Mouse (Mus musculus): Measurements from ENCODE around the gene Mov10. TPM values are rescaled to one million over a fixed set of nuclear protein-coding genes. Genes with fewer than 3 reads are reported as not detected.
"Not testable (repeated sequence)": the region's sequence is repeated elsewhere in the genome, so short reads cannot be mapped to it uniquely, and the experiment has no call there.

The Mov10 gene
- 43.9 TPM for polyA plus RNA-seq (2021)

DNA sequence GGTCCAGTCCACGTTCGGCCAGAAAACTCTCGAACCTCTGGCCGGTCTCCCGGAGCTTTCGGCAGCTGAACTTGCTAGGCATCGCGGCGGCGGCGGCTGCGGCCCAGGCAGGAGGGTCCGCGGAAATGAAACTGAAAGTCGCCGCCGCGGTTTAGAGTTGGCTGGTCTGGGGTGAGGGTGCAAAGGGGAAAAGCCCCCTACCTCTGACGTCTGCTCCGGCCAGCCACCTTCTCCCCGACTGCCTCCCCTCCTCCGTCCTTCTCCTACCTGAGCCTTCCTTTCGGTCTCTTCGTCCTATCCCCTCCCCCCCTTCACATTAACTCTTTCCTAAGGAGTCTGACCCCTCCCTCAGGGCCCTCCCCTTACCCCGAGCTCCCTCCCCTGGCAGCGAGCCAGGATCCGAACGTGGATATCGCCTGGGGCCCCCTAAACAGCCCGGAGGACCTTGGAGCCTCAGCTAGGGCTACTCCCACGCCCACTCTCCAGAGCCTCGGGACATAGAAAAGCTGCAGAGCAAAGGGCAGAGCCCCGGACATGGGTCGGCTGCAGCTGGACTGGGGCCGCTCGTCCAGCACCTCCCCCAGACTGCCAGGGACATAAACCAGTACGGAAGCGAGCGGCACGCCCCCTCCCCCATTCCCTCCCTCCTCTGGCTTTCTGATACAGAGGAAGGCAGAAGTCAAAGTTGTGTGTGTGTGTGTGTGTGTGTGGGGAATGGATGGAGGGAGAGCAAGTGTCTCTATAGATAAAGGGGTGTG lies at the start of gene Mov10:
TSS of gene Mov10 (minus strand) at position 573 of the 758 bp plus-strand sequence.
- no peaks in the 10 kb centered on the region for H3K27me3 ChIP-seq
- ATAC-seq (peak; percentile 74), DNase-seq (ENCODE audit: low read depth, low spot score) (peak; percentile 46)
- TF ChIP-seq CTCF (IDR thresholded peaks at IDR 0.05) = no peak
- POLR2A ChIA-PET = interaction anchor here (0.7 to 4.0 kb wide), 7 partner anchors 13 to 178 kb away, joined by 3 to 35 read pairs (median 5); partner anchors contain the start of genes Capza1, Fam19a3, Rhoc and St7l
- in situ Hi-C loops (cut with MboI; ENCODE audit: low pct_unique_long_range_greater_than_20kb) = no loop called here
- CTCF ChIA-PET = interaction anchor here (1.0 to 5.4 kb wide), 7 partner anchors 8 to 165 kb away, joined by 3 to 30 read pairs (median 3); partner anchors contain the start of gene Rhoc

DNA sequence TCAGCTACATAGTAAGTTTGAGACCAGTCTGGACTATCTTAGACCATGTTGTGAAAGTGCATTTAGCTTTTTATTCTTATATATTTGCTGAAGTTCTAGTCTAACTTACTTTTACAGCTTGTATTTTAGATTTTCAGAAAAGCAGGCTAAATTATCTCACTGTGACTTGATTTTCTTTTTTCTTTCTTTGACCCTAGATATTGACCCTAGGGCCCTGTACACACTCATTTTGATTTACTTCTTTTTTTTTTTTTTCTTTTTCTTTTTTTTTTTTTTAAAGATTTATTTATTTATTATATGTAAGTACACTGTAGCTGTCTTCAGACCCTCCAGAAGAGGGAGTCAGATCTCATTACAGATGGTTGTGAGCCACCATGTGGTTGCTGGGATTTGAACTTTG lies 48.3 kb upstream of the Mov10 start:
- POLR2A ChIA-PET = interaction anchor here (0.5 to 3.0 kb wide), 3 partner anchors 13 to 186 kb away, joined by 5 to 19 read pairs (median 7); partner anchors contain the start of genes Cttnbp2nl and Rhoc
- DNase-seq (ENCODE audit: low read depth, low spot score); ATAC-seq; H3K27me3 ChIP-seq: not testable (repeated sequence)
- in situ Hi-C loops (cut with MboI; ENCODE audit: low pct_unique_long_range_greater_than_20kb) = loop anchor here (5.0 to 10.0 kb wide), 2 partner anchors 152 to 186 kb away; partner anchors contain the start of gene Cttnbp2nl
- CTCF ChIA-PET = interaction anchor here (0.6 to 3.2 kb wide), 5 partner anchors 10 to 192 kb away, joined by 3 to 15 read pairs (median 4); no protein-coding TSS in a partner anchor

GRCm38 (mm10) chr3:104865341-104865788 lies 47.0 kb upstream of the Mov10 start:
- CTCF ChIA-PET = interaction anchor here (1.9 to 3.2 kb wide), 4 partner anchors 11 to 194 kb away, joined by 4 to 15 read pairs (median 6); no protein-coding TSS in a partner anchor
- ATAC-seq (peak; percentile 13), DNase-seq (ENCODE audit: low read depth, low spot score) (peak; percentile 10)
- no peaks in the 10 kb centered on the region for H3K27me3 ChIP-seq
- TF ChIP-seq CTCF (IDR thresholded peaks at IDR 0.05) = no peak
- POLR2A ChIA-PET = interaction anchor here (1.1 to 3.0 kb wide), 5 partner anchors 11 to 102 kb away, joined by 3 to 19 read pairs (median 4); partner anchors contain the start of gene Rhoc
- in situ Hi-C loops (cut with MboI; ENCODE audit: low pct_unique_long_range_greater_than_20kb) = loop anchor here (5.0 to 10.0 kb wide), 2 partner anchors 151 to 187 kb away; partner anchors contain the start of gene Cttnbp2nl

DNA sequence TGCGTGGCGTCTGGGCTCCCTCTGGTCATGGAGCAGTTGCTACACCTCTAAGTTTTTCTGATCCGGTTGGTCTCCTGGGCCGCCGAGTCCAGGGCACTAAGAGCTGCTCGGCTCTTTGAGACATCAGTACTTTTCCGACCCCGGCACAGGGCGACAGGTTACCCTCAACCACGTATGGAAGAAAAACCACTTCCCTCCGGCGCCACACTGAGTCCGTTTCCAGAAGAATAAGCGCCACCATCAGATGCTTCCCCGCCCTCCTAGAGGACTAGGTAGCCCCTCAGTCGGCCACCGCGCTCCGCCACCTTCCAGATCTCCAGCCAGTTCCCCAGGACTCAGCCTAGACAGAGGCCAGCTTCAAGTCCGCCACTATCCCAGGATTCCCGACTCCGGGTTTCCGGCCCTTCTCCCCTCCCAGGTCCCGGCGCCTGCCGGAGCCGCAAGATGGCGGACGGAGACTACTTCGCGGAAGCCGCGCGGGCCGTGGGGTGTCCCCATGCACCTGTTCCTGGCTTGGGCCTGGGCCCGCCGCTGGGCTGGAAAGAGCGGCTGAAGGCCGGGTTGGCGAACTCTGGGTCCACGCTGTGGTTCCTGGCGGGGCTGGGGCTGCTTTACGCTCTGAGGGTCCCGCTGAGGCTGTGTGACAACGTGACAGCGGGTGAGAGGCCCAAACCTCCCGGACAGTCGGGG lies 46.4 kb upstream of the Mov10 start:
- ATAC-seq (peak; percentile 78), DNase-seq (ENCODE audit: low read depth, low spot score) (peak; percentile 66)
- H3K27me3 ChIP-seq = no peaks in the 10 kb centered on the region
- no peak for TF ChIP-seq CTCF (IDR thresholded peaks at IDR 0.05)
- POLR2A ChIA-PET = interaction anchor here (0.7 to 3.0 kb wide), 11 partner anchors 11 to 194 kb away, joined by 3 to 19 read pairs (median 4); partner anchors contain the start of genes Mov10 and Rhoc
- in situ Hi-C loops (cut with MboI; ENCODE audit: low pct_unique_long_range_greater_than_20kb) = loop anchor here (5.0 to 10.0 kb wide), 3 partner anchors 77 to 188 kb away; partner anchors contain the start of genes Cttnbp2nl and Rhoc
- CTCF ChIA-PET = interaction anchor here (0.7 to 3.2 kb wide), 8 partner anchors 9 to 194 kb away, joined by 3 to 15 read pairs (median 4); no protein-coding TSS in a partner anchor

- POLR2A ChIA-PET = interaction anchor here (0.6 to 3.0 kb wide), 12 partner anchors 10 to 195 kb away, joined by 3 to 19 read pairs (median 4); partner anchors contain the start of genes Mov10 and Rhoc
- H3K27me3 ChIP-seq = no peaks in the 10 kb centered on the region
- in situ Hi-C loops (cut with MboI; ENCODE audit: low pct_unique_long_range_greater_than_20kb) = loop anchor here (5.0 to 10.0 kb wide), 2 partner anchors 77 to 149 kb away; partner anchors contain the start of gene Rhoc
- CTCF ChIA-PET = interaction anchor here (0.7 to 2.0 kb wide), 8 partner anchors 8 to 195 kb away, joined by 3 to 7 read pairs (median 4); partner anchors contain the start of gene Rhoc
- no peak for TF ChIP-seq CTCF (IDR thresholded peaks at IDR 0.05)
- DNase-seq (ENCODE audit: low read depth, low spot score) (peak; percentile 68), ATAC-seq (peak; percentile 95)
Observed at GRCm38 (mm10) chr3:104863786-104864650, 45.7 kb upstream of the Mov10 start, which contains the start of the genes St7l and Capza1. Gene St7l (plus strand): TSS chr3:104864005. Gene Capza1 (minus strand): TSS chr3:104864505.

GRCm38 (mm10) chr3:104858560-104858959 lies 40.2 kb upstream of the Mov10 start:
- ChIA-PET POLR2A (no interaction called here), CTCF (interaction anchor here (1.4 kb wide), 1 partner anchor 16 kb away, joined by 3 read pairs; no protein-coding TSS in a partner anchor)
- no peaks in the 10 kb centered on the region for H3K27me3 ChIP-seq
- DNase-seq (ENCODE audit: low read depth, low spot score) (no peak), ATAC-seq (no peak)
- in situ Hi-C loops (cut with MboI; ENCODE audit: low pct_unique_long_range_greater_than_20kb) = no loop called here
- TF ChIP-seq CTCF (IDR thresholded peaks at IDR 0.05) = no peak

DNA sequence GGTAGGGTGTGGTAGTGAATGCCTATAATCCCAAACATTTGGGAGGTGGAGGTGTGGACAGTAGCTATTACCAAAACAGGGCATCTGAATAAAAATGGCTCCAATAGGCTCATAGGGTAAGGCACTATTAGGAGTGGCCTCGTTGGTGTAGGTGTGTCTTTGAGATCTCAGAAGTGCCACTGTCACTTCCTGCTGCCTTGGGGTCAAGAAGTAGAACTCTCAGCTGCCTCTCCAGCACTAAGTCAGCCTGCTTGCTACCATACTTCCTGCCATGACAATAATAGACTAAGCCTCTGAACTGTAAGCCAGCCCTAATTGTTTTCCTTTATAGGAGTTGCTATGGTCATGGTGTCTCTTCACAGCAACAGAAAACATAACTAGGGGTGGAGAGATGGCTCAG lies 37.7 kb upstream of the Mov10 start:
- TF ChIP-seq CTCF (IDR thresholded peaks at IDR 0.05) = no peak
- no peak for ATAC-seq
- no peaks in the 10 kb centered on the region for H3K27me3 ChIP-seq
- no peak for DNase-seq (ENCODE audit: low read depth, low spot score)
- POLR2A ChIA-PET = interaction anchor here (0.8 to 1.1 kb wide), 3 partner anchors 27 to 58 kb away, joined by 3 read pairs; no protein-coding TSS in a partner anchor
- CTCF ChIA-PET = interaction anchor here (0.9 to 2.5 kb wide), 12 partner anchors 8 to 203 kb away, joined by 3 to 8 read pairs (median 4); partner anchors contain the start of genes Capza1 and St7l
- in situ Hi-C loops (cut with MboI; ENCODE audit: low pct_unique_long_range_greater_than_20kb) = no loop called here

GRCm38 (mm10) chr3:104854866-104855265 lies 36.5 kb upstream of the Mov10 start:
- H3K27me3 ChIP-seq = no peaks in the 10 kb centered on the region
- DNase-seq (ENCODE audit: low read depth, low spot score) = no peak
- ChIA-PET CTCF (interaction anchor here (1.1 to 2.5 kb wide), 8 partner anchors 8 to 204 kb away, joined by 3 to 8 read pairs (median 6); partner anchors contain the start of genes Capza1 and St7l), POLR2A (interaction anchor here (1.0 to 1.6 kb wide), 3 partner anchors 9 to 56 kb away, joined by 3 to 4 read pairs (median 3); partner anchors contain the start of gene St7l)
- no peak for ATAC-seq
- TF ChIP-seq CTCF (IDR thresholded peaks at IDR 0.05) = no peak
- in situ Hi-C loops (cut with MboI; ENCODE audit: low pct_unique_long_range_greater_than_20kb) = no loop called here

Data from Patski (cell line).